Mouse (Mus musculus) erythroblast, embryonic 14.5 days (primary cell): ENCODE measurements around the gene Cmtm2a.

ENCODE experiments used
- GATA1 ChIP-seq: IDR thresholded peaks from 2 replicates; pipeline ENCODE4 v1.6.1; 2012; ENCODE audit warnings: low read length, inconsistent platforms, mixed read lengths
- TAL1 ChIP-seq: IDR thresholded peaks from 3 replicates; pipeline ENCODE4 v1.6.1; 2012; ENCODE audit warnings: low read length, inconsistent platforms, mixed read lengths

DNA sequence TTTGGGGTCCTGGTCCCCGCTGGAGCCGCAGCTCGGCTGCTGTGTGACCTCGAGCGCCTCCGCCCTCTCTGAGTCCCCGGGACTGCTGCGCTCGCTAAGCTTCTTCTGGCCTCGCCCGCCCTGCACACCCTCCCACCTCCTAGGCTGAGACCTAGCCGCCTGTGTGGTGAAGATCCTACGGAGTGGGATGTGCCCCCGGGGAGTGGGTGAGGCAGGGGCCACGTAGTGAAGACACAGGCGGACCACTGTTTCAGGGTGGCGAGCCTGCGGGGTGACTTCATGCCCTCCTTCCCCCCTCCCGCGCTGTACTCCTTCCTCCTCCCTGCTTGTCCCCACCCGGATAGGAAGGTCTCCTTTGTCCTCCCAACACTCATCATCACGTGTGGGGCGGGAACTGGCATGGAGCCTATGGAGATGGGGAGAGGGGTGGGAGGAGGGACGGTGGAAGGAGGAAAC is 48.2 kb upstream of the Cmtm2a start:
- TF ChIP-seq TAL1 (no peak), GATA1 (no peak)
